Comparison of ENCODE assay signal across 20 mouse cellular contexts in genomic region chr11:96468048-96468745, GRCm38 (mm10). TPM values are rescaled to one million over a fixed set of nuclear protein-coding genes. Genes with fewer than 3 reads are reported as not detected.
DNase-seq lines count a peak whose midpoint lies in the region; ATAC-seq and TF ChIP-seq lines count a peak whose summit lies in the region.
"Had no signal": no experiment of that assay in that cellular context is flagged by ENCODE, and none has a peak within 500 bp of the region (broad histone marks: within the 10 kb centered on the region; RNA-seq: fewer than 3 reads in every experiment).

No protein-coding gene starts in this region.

- TF ChIP-seq EP300 in liver, postnatal 0 days (IDR thresholded peaks at IDR 0.05; ENCODE audit: low read depth) = no peak

- TF ChIP-seq CTCF in liver, postnatal 0 days (IDR thresholded peaks at IDR 0.05; ENCODE audit: low read depth) = no peak

- DNase-seq in liver = peak; percentile 38
- no peak for DNase-seq in liver, postnatal 0 days
- no peak for DNase-seq in adrenal gland, adult 18-20 months (ENCODE audit: low spot score in 2 of 2)
- no peak for DNase-seq in layer of hippocampus, postnatal 14 days (ENCODE audit: low spot score in 2 of 2)
- DNase-seq in right cerebral cortex, postnatal 25 days = no peak
- DNase-seq: adrenal gland, postnatal 36 days; cerebellum, adult 9-11 months; heart, adult 11 months; retina, postnatal 1 day; spleen, adult 18-20 months had no signal

- H3K4me2 ChIP-seq in liver, postnatal 0 days (ENCODE audit: low read depth, low read length) = no peak overlapping the region
- peak overlapping the region; percentile 34 for H3K4me2 ChIP-seq in liver, embryonic 15.5 days
- H3K4me2 ChIP-seq: embryonic facial prominence, embryonic 15.5 days; heart, embryonic 15.5 days; hindbrain, embryonic 13.5 days; limb, embryonic 13.5 days; midbrain, embryonic 13.5 days had no signal

- H3K27me3 ChIP-seq in liver, postnatal 0 days (ENCODE audit: insufficient read depth, low read length) = peaks cover 30% of the 10 kb centered on the region
- H3K27me3 ChIP-seq in liver, embryonic 15.5 days = peaks cover 42% of the 10 kb centered on the region

- 30% methylated on average over 9 of the region's 9 CpGs for WGBS in liver, postnatal 0 days (ENCODE audit: insufficient replicate concordance)
- 10% methylated on average over 9 of the region's 9 CpGs for WGBS in liver, embryonic 15.5 days (ENCODE audit: insufficient replicate concordance)

- no peak overlapping the region for H3K27ac ChIP-seq in liver, postnatal 0 days (ENCODE audit: low read depth)
- H3K27ac ChIP-seq in liver, embryonic 15.5 days (replicated peaks) = no peak overlapping the region
- H3K27ac ChIP-seq: embryonic facial prominence, embryonic 15.5 days; forebrain, embryonic 10.5 days; heart, embryonic 15.5 days; hindbrain, embryonic 13.5 days; limb, embryonic 13.5 days; midbrain, embryonic 13.5 days had no signal

- H3K9me3 ChIP-seq in liver, postnatal 0 days (ENCODE audit: low read length) = no peaks in the 10 kb centered on the region
- no peaks in the 10 kb centered on the region for H3K9me3 ChIP-seq in liver, embryonic 15.5 days (replicated peaks)
- H3K9me3 ChIP-seq: embryonic facial prominence, embryonic 15.5 days; forebrain, embryonic 10.5 days; heart, embryonic 15.5 days; hindbrain, embryonic 13.5 days; limb, embryonic 13.5 days; midbrain, embryonic 13.5 days had no signal

- H3K9ac ChIP-seq in liver, postnatal 0 days (replicated peaks) = no peak overlapping the region
- H3K9ac ChIP-seq in liver, embryonic 15.5 days = no peak overlapping the region
- H3K9ac ChIP-seq: embryonic facial prominence, embryonic 15.5 days; heart, embryonic 15.5 days; hindbrain, embryonic 13.5 days; limb, embryonic 13.5 days; midbrain, embryonic 13.5 days had no signal

- ATAC-seq in liver, postnatal 0 days = no peak
- ATAC-seq in CD4-positive, CD25-positive, alpha-beta regulatory T cell, adult 4 months = peak; percentile 16
- peak; percentile 22 for ATAC-seq in activated CD4-positive, CD25-positive, alpha-beta regulatory T cell, adult 4 months
- ATAC-seq in liver, embryonic 15.5 days (ENCODE audit: insufficient read depth) = peak; percentile 65
- ATAC-seq: intestine, embryonic 16.5 days; midbrain, embryonic 13.5 days had no signal

- H3K36me3 ChIP-seq in liver, postnatal 0 days (replicated peaks; ENCODE audit: insufficient read depth, low read length) = no peaks in the 10 kb centered on the region
- H3K36me3 ChIP-seq in liver, embryonic 15.5 days (replicated peaks) = no peaks in the 10 kb centered on the region
- H3K36me3 ChIP-seq: embryonic facial prominence, embryonic 15.5 days; forebrain, embryonic 10.5 days; heart, embryonic 15.5 days; hindbrain, embryonic 13.5 days; limb, embryonic 13.5 days; midbrain, embryonic 13.5 days had no signal

- no peak overlapping the region for H3K4me3 ChIP-seq in liver, postnatal 0 days (ENCODE audit: low read depth, low read length)
- no peak overlapping the region for H3K4me3 ChIP-seq in liver, embryonic 15.5 days (replicated peaks)
- H3K4me3 ChIP-seq: embryonic facial prominence, embryonic 15.5 days; forebrain, embryonic 10.5 days; heart, embryonic 15.5 days; hindbrain, embryonic 13.5 days; limb, embryonic 13.5 days; midbrain, embryonic 13.5 days had no signal

- H3K4me1 ChIP-seq in liver, postnatal 0 days (ENCODE audit: insufficient read depth) = no peaks in the 10 kb centered on the region
- H3K4me1 ChIP-seq in liver, embryonic 15.5 days (replicated peaks) = peaks cover 9% of the 10 kb centered on the region; the same call in 1 of the 2 replicates

RNA-seq across cellular contexts. Expression of gene Skap1, which starts 3.8 kb away (rescaled TPM):
- 0.35 and 0.45 TPM in 2 replicates for polyA plus RNA-seq in liver, postnatal 0 days (2015; fragmentation: Nextera tagmentation; extraction: Ambion mirVana)
- 100 to 1,000 TPM; 652 to 757 TPM for polyA plus RNA-seq in CD4-positive, CD25-positive, alpha-beta regulatory T cell, adult 4 months (2017; shearing (Covaris generic))
- 100 to 1,000 TPM; 615 to 687 TPM for polyA plus RNA-seq in activated CD4-positive, CD25-positive, alpha-beta regulatory T cell, adult 4 months (2017; shearing (Covaris generic))
- 0.20 TPM in 2 replicates for polyA plus RNA-seq in liver, embryonic 15.5 days (2015; fragmentation: Nextera tagmentation; extraction: Ambion mirVana)
- total RNA-seq in adrenal gland, adult 18-20 months (2021) = 1 to 10 TPM; 7.6 to 8.8 TPM
- total RNA-seq in layer of hippocampus, postnatal 14 days (2021) = 1 to 10 TPM in 1 of 2 experiments, under 1 TPM in 1; 0.78 to 1.5 TPM

Comparison
In these comparisons a context has a peak if more than half of its experiments do, and no peak if none do; other contexts are left out.
1. RNA of gene Skap1, which starts 3.8 kb away (polyA plus RNA-seq): 652 to 757 TPM in CD4-positive, CD25-positive, alpha-beta regulatory T cell, adult 4 months and 615 to 687 TPM in activated CD4-positive, CD25-positive, alpha-beta regulatory T cell, adult 4 months; 0.35 to 0.45 TPM in liver, postnatal 0 days and 0.20 TPM in liver, embryonic 15.5 days; every median in the first group is over 100 times any median in the second.